Mouse (Mus musculus): ENCODE results near the gene 5830473C10Rik. TPM values are rescaled to one million over a fixed set of nuclear protein-coding genes. Genes with fewer than 3 reads are reported as not detected.

Gene 5830473C10Rik
- total RNA-seq, 2 experiments from 2014 or later = not detected

DNA sequence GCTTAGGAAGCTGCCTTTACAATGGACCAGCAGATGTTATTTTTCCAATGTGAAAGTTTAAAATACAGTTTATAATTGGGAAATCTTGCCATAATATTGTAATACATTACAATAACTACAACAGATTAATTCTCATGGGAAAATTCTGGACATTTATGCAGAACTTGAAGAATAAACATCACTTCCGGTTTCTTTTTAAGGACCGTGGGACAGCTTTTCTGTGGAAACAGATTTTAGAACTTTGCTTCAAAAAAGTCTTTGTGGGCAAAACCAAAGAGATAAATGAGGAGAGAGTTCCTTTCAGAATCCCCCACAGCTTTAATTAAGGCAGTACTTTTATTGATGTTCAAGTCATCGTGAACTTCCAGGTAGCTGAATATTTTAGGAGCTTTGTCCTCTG, 84.7 kb downstream of the 5830473C10Rik start:
- intact Hi-C loops (cut with DNase I) = no loop called here
- DNase-seq = no peak

- intact Hi-C loops (cut with DNase I) = no loop called here
- no peak for DNase-seq
These were observed 85.5 kb downstream of the 5830473C10Rik start for GRCm38 (mm10) chr5:90646398-90646797.

Other genes starting within 250 kb of the 5830473C10Rik start
- 10 to 100 TPM; 65.9 to 68.3 TPM for gene Ankrd17, start 194.5 kb upstream of the 5830473C10Rik start, total RNA-seq (2021)
- 1 to 10 TPM; 1.1 TPM for gene Gm9958, start 193.9 kb upstream of the 5830473C10Rik start, total RNA-seq (2021)
- not detected for gene Alb, start 100.2 kb upstream of the 5830473C10Rik start, total RNA-seq (2021)
- gene Afp, start 70.4 kb upstream of the 5830473C10Rik start, total RNA-seq (2021) = not detected
- not detected for gene Afm, start 42.2 kb upstream of the 5830473C10Rik start, total RNA-seq (2021)
- gene Rassf6, start 79.5 kb downstream of the 5830473C10Rik start, total RNA-seq (2021) = not detected
- gene Cxcl5, start 198.3 kb downstream of the 5830473C10Rik start, total RNA-seq (2021) = under 1 TPM in 1 of 2 experiments, not detected in 1; 0.31 TPM
- gene Ppbp, start 207.4 kb downstream of the 5830473C10Rik start, total RNA-seq (2021) = 10 to 100 TPM in 1 of 2 experiments, 1 to 10 TPM in 1; 8.7 to 11.2 TPM
- 10 to 100 TPM; 32.9 to 36.9 TPM for gene Pf4, start 211.3 kb downstream of the 5830473C10Rik start, total RNA-seq (2021)
- not detected for gene Cxcl3, start 225.0 kb downstream of the 5830473C10Rik start, total RNA-seq (2021)
- gene Cxcl15, start 233.4 kb downstream of the 5830473C10Rik start, total RNA-seq (2021) = not detected

Data from heart, postnatal 36 days (tissue).